Mouse (Mus musculus): Measurements from ENCODE around the gene Fpgs. TPM values are rescaled to one million over a fixed set of nuclear protein-coding genes. Genes with fewer than 3 reads are reported as not detected.

Gene Fpgs
- polyA plus RNA-seq, 1 experiment from 2014 or later, result 17.3 TPM

DNA sequence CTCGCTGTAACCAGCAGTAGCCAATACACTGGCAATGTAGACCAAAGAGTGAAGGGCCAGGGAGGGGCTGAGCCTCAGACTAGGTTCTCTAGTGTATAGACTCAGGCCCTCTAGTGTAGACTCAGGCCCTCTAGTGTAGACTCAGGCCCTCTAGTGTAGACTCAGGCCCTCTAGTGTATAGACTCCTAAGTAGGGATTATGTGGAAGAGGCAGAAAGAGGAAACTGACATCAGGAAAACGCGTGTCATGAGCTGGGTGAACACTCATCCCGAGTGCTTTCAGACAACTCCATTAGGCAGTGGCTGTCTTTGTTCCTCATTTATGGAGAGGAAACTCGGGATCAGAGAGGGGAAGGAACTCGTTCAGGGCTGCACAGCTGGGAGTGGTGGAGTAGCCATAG, 33.1 kb upstream of the Fpgs start:
- no peaks in the 10 kb centered on the region for H3K9me3 ChIP-seq
- H3K4me3 ChIP-seq, result no peak overlapping the region
- no peak overlapping the region for H3K4me2 ChIP-seq (replicated peaks)
- no peak for ATAC-seq (ENCODE audit: low FRiP score, low read depth)
- no peak overlapping the region for H3K27ac ChIP-seq
- H3K4me1 ChIP-seq, result peaks cover 15% of the 10 kb centered on the region
- no peaks in the 10 kb centered on the region for H3K36me3 ChIP-seq
- H3K27me3 ChIP-seq (replicated peaks), result no peaks in the 10 kb centered on the region
- H3K9ac ChIP-seq, result no peak overlapping the region
- WGBS, result 59% methylated on average over 6 of the region's 6 CpGs

- no peaks in the 10 kb centered on the region for H3K9me3 ChIP-seq
- no peak overlapping the region for H3K27ac ChIP-seq
- peaks cover 9% of the 10 kb centered on the region for H3K4me1 ChIP-seq
- H3K4me3 ChIP-seq, result no peak overlapping the region
- 43% methylated on average over 3 of the region's 3 CpGs for WGBS
- no peak overlapping the region for H3K9ac ChIP-seq
- H3K27me3 ChIP-seq (replicated peaks), result no peaks in the 10 kb centered on the region
- H3K36me3 ChIP-seq, result no peaks in the 10 kb centered on the region
- no peak for ATAC-seq (ENCODE audit: low FRiP score, low read depth)
- no peak overlapping the region for H3K4me2 ChIP-seq (replicated peaks)
These were observed 32.4 kb upstream of the Fpgs start for GRCm38 (mm10) chr2:32736306-32736829.

DNA sequence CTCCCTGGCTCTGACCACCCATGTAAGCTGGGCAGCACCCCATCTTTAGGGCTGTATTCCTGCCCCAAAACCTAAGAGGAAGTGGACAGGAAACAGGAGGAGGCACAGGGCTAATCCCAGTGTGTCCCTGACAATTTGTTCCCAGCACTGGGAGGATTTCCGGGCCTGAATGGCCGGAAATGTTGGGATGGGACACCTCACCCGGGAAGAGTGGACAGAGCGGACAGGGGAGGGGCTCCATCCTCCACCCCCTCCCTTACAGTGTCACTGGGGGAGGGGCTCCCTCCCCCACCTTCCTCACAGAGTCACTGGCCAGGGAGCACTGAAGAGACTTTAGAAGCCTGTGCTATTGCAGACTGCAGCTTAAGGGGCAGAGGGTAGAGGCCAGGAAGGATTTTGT, 31.0 kb upstream of the Fpgs start:
- H3K27me3 ChIP-seq (replicated peaks), result no peaks in the 10 kb centered on the region
- peaks cover 15% of the 10 kb centered on the region; the same call in 1 of the 2 replicates for H3K4me1 ChIP-seq
- H3K9me3 ChIP-seq, result no peaks in the 10 kb centered on the region
- no peaks in the 10 kb centered on the region for H3K36me3 ChIP-seq
- no peak overlapping the region for H3K4me2 ChIP-seq (replicated peaks)
- no peak overlapping the region for H3K27ac ChIP-seq
- H3K9ac ChIP-seq, result no peak overlapping the region
- no peak for ATAC-seq (ENCODE audit: low FRiP score, low read depth)
- WGBS, result 65% methylated on average over 4 of the region's 4 CpGs
- H3K4me3 ChIP-seq, result no peak overlapping the region

DNA sequence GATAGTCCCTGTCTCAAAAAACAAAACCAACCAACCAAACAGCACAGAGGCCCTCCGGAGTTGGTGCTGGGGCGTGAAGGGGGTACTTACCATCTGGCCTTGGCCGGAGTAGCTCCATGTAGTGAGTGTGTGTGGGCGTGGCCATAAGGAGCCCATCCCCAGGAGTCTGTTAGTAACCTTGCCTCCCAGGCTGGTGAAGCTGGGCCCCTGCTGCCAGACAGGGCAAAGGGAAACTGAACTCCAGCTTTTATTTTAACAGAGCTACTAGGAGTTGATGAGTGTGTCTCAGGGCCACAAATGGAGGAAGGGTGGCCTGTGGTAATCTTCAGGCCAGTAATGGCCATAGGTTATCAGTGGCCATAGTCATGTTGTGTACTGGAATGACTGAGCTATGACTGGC, 30.5 kb upstream of the Fpgs start:
- H3K36me3 ChIP-seq, result no peaks in the 10 kb centered on the region
- no peaks in the 10 kb centered on the region for H3K27me3 ChIP-seq (replicated peaks)
- H3K4me1 ChIP-seq, result peaks cover 15% of the 10 kb centered on the region; the same call in 1 of the 2 replicates
- no peak overlapping the region for H3K4me2 ChIP-seq (replicated peaks)
- H3K4me3 ChIP-seq, result no peak overlapping the region
- no peak overlapping the region for H3K9ac ChIP-seq
- H3K27ac ChIP-seq, result no peak overlapping the region
- no peaks in the 10 kb centered on the region for H3K9me3 ChIP-seq
- no peak for ATAC-seq (ENCODE audit: low FRiP score, low read depth)
- 40% methylated on average over 4 of the region's 4 CpGs for WGBS

DNA sequence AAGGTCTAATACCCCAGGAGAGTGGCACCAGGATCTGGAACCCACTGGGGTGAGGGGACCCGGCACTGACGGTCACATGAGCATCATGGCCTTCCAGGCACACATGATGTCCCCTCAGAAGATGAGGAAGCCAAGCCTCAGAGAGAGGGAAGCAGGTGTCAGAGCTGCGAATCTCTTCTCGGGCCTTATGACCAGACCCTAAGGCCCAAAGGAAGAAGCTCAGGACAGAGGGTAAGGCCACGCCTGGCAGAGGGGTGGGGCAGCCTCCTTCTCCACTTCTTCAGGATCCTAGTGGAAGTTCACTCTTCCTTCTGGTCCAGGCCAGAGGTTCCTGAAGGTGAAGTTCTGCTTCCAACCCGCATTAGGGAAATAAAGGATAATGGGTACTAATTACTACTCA, 28.8 kb upstream of the Fpgs start:
- H3K9me3 ChIP-seq, result no peaks in the 10 kb centered on the region
- WGBS, result 78% methylated on average over 6 of the region's 6 CpGs
- H3K27ac ChIP-seq, result no peak overlapping the region
- H3K36me3 ChIP-seq, result no peaks in the 10 kb centered on the region
- H3K4me3 ChIP-seq, result no peak overlapping the region
- H3K9ac ChIP-seq, result no peak overlapping the region
- H3K4me1 ChIP-seq, result peaks cover 15% of the 10 kb centered on the region; the same call in 1 of the 2 replicates
- no peak overlapping the region for H3K4me2 ChIP-seq (replicated peaks)
- no peak for ATAC-seq (ENCODE audit: low FRiP score, low read depth)
- H3K27me3 ChIP-seq (replicated peaks), result no peaks in the 10 kb centered on the region

- WGBS, result 78% methylated on average over 4 of the region's 4 CpGs
- Histone ChIP-seq H3K4me1 (peaks cover 19% of the 10 kb centered on the region; the same call in 1 of the 2 replicates), H3K36me3 (no peaks in the 10 kb centered on the region), H3K4me2 (replicated peaks) (no peak overlapping the region), H3K4me3 (no peak overlapping the region), H3K27ac (no peak overlapping the region), H3K9me3 (no peaks in the 10 kb centered on the region), H3K27me3 (replicated peaks) (no peaks in the 10 kb centered on the region), H3K9ac (no peak overlapping the region)
- no peak for ATAC-seq (ENCODE audit: low FRiP score, low read depth)
These were observed 28.0 kb upstream of the Fpgs start for GRCm38 (mm10) chr2:32731911-32732310.

GRCm38 (mm10) chr2:32730854-32731253, 26.9 kb upstream of the Fpgs start:
- 54% methylated on average over 11 of the region's 11 CpGs for WGBS
- Histone ChIP-seq H3K27me3 (replicated peaks) (no peaks in the 10 kb centered on the region), H3K9ac (0 out of 2 replicates have a peak overlapping the region, but pooled peaks have one; percentile 17), H3K4me3 (no peak overlapping the region), H3K36me3 (no peaks in the 10 kb centered on the region), H3K4me1 (peaks cover 19% of the 10 kb centered on the region; the same call in 1 of the 2 replicates), H3K27ac (no peak overlapping the region; the same call in 1 of the 2 replicates), H3K4me2 (replicated peaks) (peak overlapping the region; percentile 27), H3K9me3 (no peaks in the 10 kb centered on the region)
- ATAC-seq (ENCODE audit: low FRiP score, low read depth), result no peak

GRCm38 (mm10) chr2:32729547-32729946, 25.6 kb upstream of the Fpgs start:
- H3K4me3 ChIP-seq, result no peak overlapping the region
- H3K36me3 ChIP-seq, result no peaks in the 10 kb centered on the region
- WGBS, result 57% methylated on average over 4 of the region's 4 CpGs
- H3K9ac ChIP-seq, result no peak overlapping the region
- no peak overlapping the region; the same call in 1 of the 2 replicates for H3K4me2 ChIP-seq (replicated peaks)
- no peaks in the 10 kb centered on the region for H3K9me3 ChIP-seq
- H3K27me3 ChIP-seq (replicated peaks), result no peaks in the 10 kb centered on the region
- no peak overlapping the region for H3K27ac ChIP-seq
- ATAC-seq (ENCODE audit: low FRiP score, low read depth), result no peak
- H3K4me1 ChIP-seq, result peaks cover 17% of the 10 kb centered on the region; the same call in 1 of the 2 replicates

DNA sequence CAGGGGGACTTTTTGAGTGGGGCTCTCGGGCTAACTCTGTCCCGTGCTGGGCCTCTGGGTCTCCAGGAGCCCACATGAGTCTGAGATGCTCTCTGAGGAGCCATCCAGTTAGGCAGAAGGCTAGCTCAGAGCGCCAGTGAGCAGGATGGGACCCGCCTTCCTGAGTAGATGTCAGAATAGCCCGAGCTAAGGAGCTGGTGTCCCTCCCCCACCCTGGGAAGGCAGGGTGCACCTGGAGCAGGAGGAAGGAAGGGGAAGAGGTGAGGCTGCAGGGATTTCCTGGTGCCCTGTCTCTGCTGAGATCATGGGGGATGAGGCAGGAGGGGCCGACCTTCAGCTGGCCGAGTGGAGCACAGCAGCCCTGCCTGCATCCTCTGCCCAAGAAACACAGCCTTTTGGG, 24.5 kb upstream of the Fpgs start:
- Histone ChIP-seq H3K36me3 (no peaks in the 10 kb centered on the region), H3K4me2 (replicated peaks) (peak overlapping the region; percentile 57), H3K4me3 (peak overlapping the region; percentile 33; the same call in 1 of the 2 replicates), H3K9me3 (no peaks in the 10 kb centered on the region), H3K27ac (no peak overlapping the region), H3K27me3 (replicated peaks) (no peaks in the 10 kb centered on the region), H3K9ac (no peak overlapping the region), H3K4me1 (peaks cover 14% of the 10 kb centered on the region; the same call in 1 of the 2 replicates)
- ATAC-seq (ENCODE audit: low FRiP score, low read depth), result no peak
- 49% methylated on average over 7 of the region's 7 CpGs for WGBS

DNA sequence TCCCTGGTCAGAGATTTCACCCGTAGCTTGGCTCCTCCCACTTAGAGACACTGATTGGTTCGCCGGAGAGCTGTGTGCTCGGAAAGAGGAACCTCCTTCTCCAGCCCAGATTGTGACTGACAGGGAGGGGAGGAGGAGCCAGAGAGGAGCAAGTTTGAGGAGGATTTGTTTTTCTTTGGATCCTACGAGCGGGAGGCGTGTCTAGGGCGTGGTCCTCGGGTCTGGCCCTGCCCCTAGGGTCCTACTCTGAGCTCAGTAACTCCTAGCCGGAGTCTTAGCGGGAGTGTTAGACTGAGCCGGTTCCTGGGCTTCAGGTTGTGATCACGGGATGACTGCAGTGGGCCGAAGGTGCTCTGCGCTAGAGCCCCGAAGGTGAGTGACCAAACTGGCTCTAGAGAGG, 23.5 kb upstream of the Fpgs start:
- Histone ChIP-seq H3K27ac (no peak overlapping the region), H3K9me3 (no peaks in the 10 kb centered on the region), H3K4me2 (replicated peaks) (peak overlapping the region; percentile 57), H3K4me1 (peaks cover 14% of the 10 kb centered on the region; the same call in 1 of the 2 replicates), H3K27me3 (replicated peaks) (no peaks in the 10 kb centered on the region), H3K9ac (peak overlapping the region; percentile 14; the same call in 1 of the 2 replicates), H3K36me3 (no peaks in the 10 kb centered on the region), H3K4me3 (peak overlapping the region; percentile 33)
- ATAC-seq (ENCODE audit: low FRiP score, low read depth), result peak; percentile 94
- WGBS, result under 1% methylated on average over 16 of the region's 16 CpGs

- WGBS, result 78% methylated on average over 16 of the region's 16 CpGs
- ATAC-seq (ENCODE audit: low FRiP score, low read depth), result no peak
These were observed 21.2 kb upstream of the Fpgs start for GRCm38 (mm10) chr2:32724832-32725790.

DNA sequence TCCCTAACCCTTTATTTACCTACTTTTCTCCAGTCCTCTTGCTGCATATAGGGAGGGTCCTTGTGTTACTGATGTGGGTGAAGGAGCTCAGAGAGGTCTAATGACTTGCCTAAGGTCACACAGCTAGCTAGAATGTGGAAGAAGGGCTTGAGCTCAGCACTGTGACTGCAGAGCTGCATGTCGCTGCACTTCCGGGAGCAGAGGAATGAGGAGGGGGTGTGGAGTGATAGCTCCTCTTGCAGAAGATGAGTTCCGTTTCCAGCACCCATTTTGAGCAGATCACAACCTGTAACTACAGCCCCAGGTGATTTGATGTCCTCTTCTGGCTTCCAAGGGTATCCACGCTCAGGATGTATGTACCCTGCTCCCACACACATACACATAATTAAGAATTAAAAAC, 20.2 kb upstream of the Fpgs start:
- no peak overlapping the region for H3K4me3 ChIP-seq
- peaks cover 9% of the 10 kb centered on the region for H3K4me1 ChIP-seq
- no peak for ATAC-seq (ENCODE audit: low FRiP score, low read depth)
- no peaks in the 10 kb centered on the region for H3K9me3 ChIP-seq
- H3K9ac ChIP-seq, result no peak overlapping the region
- no peaks in the 10 kb centered on the region for H3K36me3 ChIP-seq
- H3K27ac ChIP-seq, result no peak overlapping the region
- 85% methylated on average over 4 of the region's 4 CpGs for WGBS
- no peaks in the 10 kb centered on the region for H3K27me3 ChIP-seq (replicated peaks)
- H3K4me2 ChIP-seq (replicated peaks), result no peak overlapping the region

More at GRCm38 (mm10) chr2:32724832-32725790, 21.2 kb upstream of the Fpgs start:
- Histone ChIP-seq H3K27ac (no peak overlapping the region), H3K4me1 (peaks cover 9% of the 10 kb centered on the region), H3K9me3 (no peaks in the 10 kb centered on the region), H3K4me2 (replicated peaks) (no peak overlapping the region), H3K9ac (no peak overlapping the region), H3K4me3 (no peak overlapping the region), H3K36me3 (no peaks in the 10 kb centered on the region), H3K27me3 (replicated peaks) (no peaks in the 10 kb centered on the region)
